Mouse (Mus musculus) cerebellum, adult 18-20 months (tissue): Measurements from ENCODE around the gene Gfod1.

Experiments used
- DNase-seq, 2 experiments: peaks; one replicate each; pipeline ENCODE4 v3.0.0; 2021

Gene Gfod1

GRCm38 (mm10) chr13:43199282-43199681 is 104.7 kb downstream of the Gfod1 start:
- no peak for DNase-seq

GRCm38 (mm10) chr13:43197187-43197586 is 106.8 kb downstream of the Gfod1 start:
- no peak for DNase-seq

GRCm38 (mm10) chr13:43196000-43196399 is 108.0 kb downstream of the Gfod1 start:
- no peak for DNase-seq

- peak; percentile 61 to 64 for DNase-seq
Measured at GRCm38 (mm10) chr13:43193932-43194331, 110.0 kb downstream of the Gfod1 start.

GRCm38 (mm10) chr13:43193266-43193665 is 110.7 kb downstream of the Gfod1 start:
- DNase-seq = no peak

- no peak for DNase-seq
Measured at GRCm38 (mm10) chr13:43191741-43192192, 112.2 kb downstream of the Gfod1 start.

- no peak for DNase-seq
Measured at GRCm38 (mm10) chr13:43191290-43191689, 112.7 kb downstream of the Gfod1 start.

- DNase-seq = no peak
Measured at GRCm38 (mm10) chr13:43187736-43188135, 116.2 kb downstream of the Gfod1 start.

GRCm38 (mm10) chr13:43183248-43184055 is 120.5 kb downstream of the Gfod1 start:
- no peak for DNase-seq

- DNase-seq = peak; percentile 81 to 91
Measured at GRCm38 (mm10) chr13:43182465-43183201, 121.3 kb downstream of the Gfod1 start.

GRCm38 (mm10) chr13:43181104-43181503 is 122.9 kb downstream of the Gfod1 start:
- no peak for DNase-seq

- no peak for DNase-seq
Measured at GRCm38 (mm10) chr13:43177317-43177716, 126.7 kb downstream of the Gfod1 start.

- DNase-seq = no peak
Measured at GRCm38 (mm10) chr13:43176676-43177075, 127.3 kb downstream of the Gfod1 start.

GRCm38 (mm10) chr13:43173262-43173661 is 130.7 kb downstream of the Gfod1 start:
- DNase-seq = peak; percentile 83 to 87

- DNase-seq = peak in 1 of 2 experiments; percentile 25
Measured at GRCm38 (mm10) chr13:43172036-43172713, 131.8 kb downstream of the Gfod1 start.

GRCm38 (mm10) chr13:43171020-43171710 is 132.8 kb downstream of the Gfod1 start, which contains the start of gene Tbc1d7:
TSS of gene Tbc1d7 (minus strand) at chr13:43171501.
- DNase-seq = peak; percentile 98 to 99

- DNase-seq = no peak
Measured at GRCm38 (mm10) chr13:43167721-43168120, 136.3 kb downstream of the Gfod1 start.

GRCm38 (mm10) chr13:43159429-43159828 is 144.5 kb downstream of the Gfod1 start:
- no peak for DNase-seq

- no peak for DNase-seq
Measured at GRCm38 (mm10) chr13:43158281-43158680, 145.7 kb downstream of the Gfod1 start.

GRCm38 (mm10) chr13:43157370-43157769 is 146.6 kb downstream of the Gfod1 start:
- no peak for DNase-seq

GRCm38 (mm10) chr13:43152005-43152520 is 151.9 kb downstream of the Gfod1 start:
- DNase-seq = no peak

GRCm38 (mm10) chr13:43149661-43150060 is 154.3 kb downstream of the Gfod1 start:
- DNase-seq = no peak
